Mouse (Mus musculus): ENCODE data around the gene Phactr3.

GRCm38 (mm10) chr2:178244866-178245265, 126.1 kb downstream of the Phactr3 start:
- TF ChIP-seq CTCF (IDR thresholded peaks at IDR 0.05; ENCODE audit: low read depth): no peak
- TF ChIP-seq EP300 (IDR thresholded peaks at IDR 0.05; ENCODE audit: low read depth): no peak

All from liver, embryonic 14.5 days (tissue).